Mouse (Mus musculus) heart, adult 2 months (tissue): Measurements from ENCODE around the gene Klhdc10. TPM values are rescaled to one million over a fixed set of nuclear protein-coding genes. Genes with fewer than 3 reads are reported as not detected.

ENCODE experiments used
- DNase-seq, 2 experiments: peaks; one replicate each; pipeline ENCODE4 v3.0.0; 2021
- H3K27ac ChIP-seq: fragments of 200-600 bp; 2 replicates; pipeline ENCODE4 v1.8.1; 2022
- H3K27me3 ChIP-seq: fragments of 200-500 bp; 2 replicates; pipeline ENCODE4 v1.6.1; 2012; ENCODE audit warnings: mild to moderate bottlenecking, low read length, inconsistent platforms, mixed read lengths; ENCODE audit not compliant: control insufficient read depth, insufficient read depth
- H3K36me3 ChIP-seq: fragments of 200-500 bp; 2 replicates; pipeline ENCODE4 v1.6.1; 2012; ENCODE audit warnings: low read length, inconsistent platforms; ENCODE audit not compliant: control insufficient read depth, insufficient read depth
- H3K4me1 ChIP-seq: fragments of 200-500 bp; 2 replicates; pipeline ENCODE4 v1.6.1; 2011; ENCODE audit warnings: low read length; ENCODE audit not compliant: control insufficient read depth, insufficient read depth
- H3K4me3 ChIP-seq: fragments of 200-600 bp; 2 replicates; pipeline ENCODE4 v1.8.1; 2022
- H3K79me2 ChIP-seq: fragments of 200-500 bp; replicated peaks from 2 replicates; pipeline ENCODE4 v1.6.1; 2012; ENCODE audit warnings: mild to moderate bottlenecking, inconsistent platforms, low read length, moderate library complexity, mixed read lengths; ENCODE audit not compliant: control insufficient read depth, insufficient read depth
- H3K9ac ChIP-seq: fragments of 200-500 bp; 2 replicates; pipeline ENCODE4 v1.6.1; 2012; ENCODE audit warnings: low read depth, mild to moderate bottlenecking, control low read depth, inconsistent platforms, low read length, mixed read lengths
- CTCF ChIP-seq: fragments of 200-600 bp; IDR thresholded peaks from 2 replicates; pipeline ENCODE4 v1.8.1; 2022; ENCODE audit warnings: antibody characterized with exemption, mild to moderate bottlenecking, moderate library complexity
- EP300 ChIP-seq: fragments of 200-500 bp; IDR thresholded peaks from 2 replicates; pipeline ENCODE4 v1.6.1; 2011; ENCODE audit warnings: low read depth, low read length, control low read depth; ENCODE audit not compliant: insufficient read depth
- POLR2A ChIP-seq: fragments of 200-500 bp; IDR thresholded peaks from 2 replicates; pipeline ENCODE4 v1.6.1; 2011; ENCODE audit warnings: mild to moderate bottlenecking, low read depth, low read length, control low read depth; ENCODE audit not compliant: insufficient read depth
- WGBS: fragments of 180-500 bp; shearing (Covaris S2); methylation state at CpG from one replicate; pipeline ENCODE4 v1.1.7; 2018; 5-methylcytosine and 5-hydroxymethylcytosine counted together
- intact Hi-C: fragments of 180-260 bp; cut with DNase I; formaldehyde crosslinking; loops from one replicate; pipeline ENCODE4 v1.15.1; 2025
- polyA plus RNA-seq: library from polyadenylated mRNA; depleted of rRNA; stranded (reverse); fragments of >200 nt; gene quantifications from 2 replicates; pipeline ENCODE4 v1.2.3, GENCODE M21; 2012; rRNA removed
- total RNA-seq, 2 experiments: library from RNA; stranded (reverse); gene quantifications; 2 replicates each; pipeline ENCODE4 v1.2.3; 2021

Gene Klhdc10
- total and polyA plus RNA-seq, 3 experiments: 19.4 to 52.0 (median 47.4) TPM

GRCm38 (mm10) chr6:30477210-30477714 is 75.6 kb downstream of the Klhdc10 start:
- no peak for DNase-seq
- Histone ChIP-seq H3K27me3 (no peaks in the 10 kb centered on the region), H3K9ac (no peak overlapping the region), H3K4me1 (no peaks in the 10 kb centered on the region), H3K79me2 (no peaks in the 10 kb centered on the region), H3K4me3 (no peak overlapping the region), H3K36me3 (no peaks in the 10 kb centered on the region), H3K27ac (no peak overlapping the region)
- TF ChIP-seq CTCF: no peak
- intact Hi-C loops: no loop called here
- 93% methylated on average over 8 of the region's 8 CpGs for WGBS

- DNase-seq: no peak
- TF ChIP-seq EP300 (no peak), POLR2A (no peak), CTCF (no peak)
- Histone ChIP-seq H3K9ac (no peak overlapping the region), H3K27ac (no peak overlapping the region), H3K4me3 (no peak overlapping the region), H3K4me1 (no peaks in the 10 kb centered on the region), H3K36me3 (no peaks in the 10 kb centered on the region), H3K79me2 (no peaks in the 10 kb centered on the region), H3K27me3 (no peaks in the 10 kb centered on the region)
- intact Hi-C loops: no loop called here
- WGBS: 90% methylated on average over 6 of the region's 6 CpGs
Observed at GRCm38 (mm10) chr6:30477784-30478183, 76.1 kb downstream of the Klhdc10 start.

GRCm38 (mm10) chr6:30479418-30479817 is 77.8 kb downstream of the Klhdc10 start:
- no peak for DNase-seq
- Histone ChIP-seq H3K36me3 (no peaks in the 10 kb centered on the region), H3K27ac (no peak overlapping the region), H3K9ac (no peak overlapping the region), H3K79me2 (no peaks in the 10 kb centered on the region), H3K27me3 (no peaks in the 10 kb centered on the region), H3K4me3 (no peak overlapping the region), H3K4me1 (no peaks in the 10 kb centered on the region)
- intact Hi-C loops: no loop called here
- 79% methylated on average over 3 of the region's 3 CpGs for WGBS
- no peak for TF ChIP-seq CTCF

- Histone ChIP-seq H3K9ac (no peak overlapping the region), H3K27ac (no peak overlapping the region), H3K27me3 (no peaks in the 10 kb centered on the region), H3K79me2 (no peaks in the 10 kb centered on the region), H3K36me3 (0 out of 2 replicates have a peak, but pooled peaks cover 2% of the 10 kb centered on the region), H3K4me3 (no peak overlapping the region), H3K4me1 (no peaks in the 10 kb centered on the region)
- intact Hi-C loops: no loop called here
- WGBS: 82% methylated on average over 2 of the region's 2 CpGs
- DNase-seq: no peak
- TF ChIP-seq CTCF (no peak), EP300 (no peak), POLR2A (no peak)
Observed at GRCm38 (mm10) chr6:30482908-30483307, 81.2 kb downstream of the Klhdc10 start.

GRCm38 (mm10) chr6:30486504-30486903 is 84.8 kb downstream of the Klhdc10 start:
- DNase-seq: no peak
- Histone ChIP-seq H3K27ac (no peak overlapping the region), H3K4me3 (no peak overlapping the region), H3K4me1 (no peaks in the 10 kb centered on the region), H3K9ac (no peak overlapping the region), H3K79me2 (no peaks in the 10 kb centered on the region), H3K27me3 (no peaks in the 10 kb centered on the region), H3K36me3 (peaks cover 2% of the 10 kb centered on the region; the same call in 1 of the 2 replicates)
- WGBS: 73% methylated on average over 6 of the region's 6 CpGs
- no peak for TF ChIP-seq POLR2A
- TF ChIP-seq CTCF: no peak
- no peak for TF ChIP-seq EP300
- intact Hi-C loops: no loop called here

GRCm38 (mm10) chr6:30499049-30499448 is 97.4 kb downstream of the Klhdc10 start:
- no peak overlapping the region for H3K4me3 ChIP-seq
- 43% methylated on average over 3 of the region's 3 CpGs for WGBS

More at GRCm38 (mm10) chr6:30499049-30499448, 97.4 kb downstream of the Klhdc10 start:
- Histone ChIP-seq H3K79me2 (no peaks in the 10 kb centered on the region), H3K4me1 (no peaks in the 10 kb centered on the region), H3K36me3 (peaks cover 3% of the 10 kb centered on the region), H3K9ac (no peak overlapping the region), H3K27ac (no peak overlapping the region), H3K27me3 (no peaks in the 10 kb centered on the region)
- intact Hi-C loops: no loop called here
- no peak for DNase-seq
- no peak for TF ChIP-seq EP300
- no peak for TF ChIP-seq POLR2A
- no peak for TF ChIP-seq CTCF

Other genes with a start within 250 kb of the Klhdc10 start
- gene Ube2h, start 97.3 kb upstream of the Klhdc10 start, total RNA-seq: 10 to 100 TPM; 61.5 to 61.7 TPM
- 29.4 and 44.2 TPM in 2 replicates for gene Ube2h, start 97.3 kb upstream of the Klhdc10 start, polyA plus RNA-seq
- 10 to 100 TPM; 16.0 to 16.2 TPM for gene Zc3hc1, start 10.8 kb upstream of the Klhdc10 start, total RNA-seq
- gene Zc3hc1, start 10.8 kb upstream of the Klhdc10 start, polyA plus RNA-seq: 13.4 and 15.1 TPM in 2 replicates
- 1 to 10 TPM; 6.3 to 7.5 TPM for gene Tmem209, start 107.9 kb downstream of the Klhdc10 start, total RNA-seq
- 15.9 and 32.9 TPM in 2 replicates for gene Tmem209, start 107.9 kb downstream of the Klhdc10 start, polyA plus RNA-seq
- not detected for gene Ssmem1, start 108.0 kb downstream of the Klhdc10 start, total RNA-seq
- 0.16 TPM in 1 of 2 replicates, not detected in the other for gene Ssmem1, start 108.0 kb downstream of the Klhdc10 start, polyA plus RNA-seq
- not detected for gene Cpa2, start 139.7 kb downstream of the Klhdc10 start, total RNA-seq
- 0.12 TPM in 1 of 2 replicates, not detected in the other for gene Cpa2, start 139.7 kb downstream of the Klhdc10 start, polyA plus RNA-seq
- gene Cpa4, start 166.5 kb downstream of the Klhdc10 start, total RNA-seq: not detected
- not detected in 2 replicates for gene Cpa4, start 166.5 kb downstream of the Klhdc10 start, polyA plus RNA-seq
- not detected for gene Cpa5, start 209.1 kb downstream of the Klhdc10 start, total RNA-seq
- not detected in 2 replicates for gene Cpa5, start 209.1 kb downstream of the Klhdc10 start, polyA plus RNA-seq
- under 1 TPM in 1 of 2 experiments, not detected in 1; 0.14 TPM for gene Cpa1, start 237.3 kb downstream of the Klhdc10 start, total RNA-seq
- 0.21 and 0.44 TPM in 2 replicates for gene Cpa1, start 237.3 kb downstream of the Klhdc10 start, polyA plus RNA-seq